Mouse (Mus musculus) adrenal gland, postnatal 25 days (tissue): ENCODE measurements around the gene Tgm3. TPM values are rescaled to one million over a fixed set of nuclear protein-coding genes. Genes with fewer than 3 reads are reported as not detected.

ENCODE experiments used
- DNase-seq: peaks from one replicate; pipeline ENCODE4 v3.0.0; 2021; ENCODE audit warnings: mixed read lengths
- microRNA-seq, 2 experiments: library from miRNA; unstranded; fragments of <30 nt; microRNA quantifications; one replicate each; pipeline ENCODE4 v1.2.0; 2021
- total RNA-seq: library from RNA; stranded (reverse); gene quantifications from 2 replicates; pipeline ENCODE4 v1.2.3, GENCODE M21; 2021

Tgm3 gene
- total RNA-seq, 1 experiment from 2014 or later = 0.85 TPM

DNA sequence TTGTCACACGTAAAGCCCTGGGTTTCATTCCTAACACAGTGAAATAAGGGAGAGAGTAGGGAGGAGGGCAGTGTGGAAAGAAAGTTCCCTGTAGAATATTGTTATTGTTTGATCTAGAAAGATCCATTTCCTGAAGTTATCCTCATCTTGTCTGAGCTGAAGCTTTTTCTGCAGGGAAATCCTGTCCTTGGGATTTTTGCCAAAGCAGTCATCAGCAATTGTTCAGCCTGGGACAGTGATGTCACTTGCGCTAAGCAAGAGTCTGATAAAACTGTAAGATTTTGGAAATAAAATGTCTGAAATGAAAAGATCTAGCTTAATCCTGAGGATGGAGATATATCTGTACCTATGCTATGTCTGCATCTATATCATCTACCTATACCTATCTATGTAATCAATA lies 58.2 kb downstream of the Tgm3 start:
- no peak for DNase-seq

Small RNAs within 50 kb of the gene (microRNA-seq; reads per million reads assigned to microRNA genes)
- gene Mir6339 = 0 reads per million in 2 experiments

Other genes starting within 250 kb of the Tgm3 start
- gene Stk35, start 211.8 kb upstream of the Tgm3 start, total RNA-seq = 25.9 and 31.7 TPM in 2 replicates
- not detected in 2 replicates for gene Tgm6, start 100.1 kb downstream of the Tgm3 start, total RNA-seq
- gene Snrpb, start 167.1 kb downstream of the Tgm3 start, total RNA-seq = 175 and 178 TPM in 2 replicates
- not detected in 2 replicates for gene Tmc2, start 182.8 kb downstream of the Tgm3 start, total RNA-seq